Mouse (Mus musculus) T-helper 2 cell (primary cell): ENCODE data around the gene Rap2b.

Experiments used
- in situ Hi-C: fragments of 300-600 bp; cut with MboI, MseI; formaldehyde crosslinking; loops from one replicate; pipeline ENCODE4 v1.15.1; 2025; ENCODE audit warnings: high pct_unique_total_duplicates

Rap2b gene

GRCm38 (mm10) chr3:61361338-61361737 lies at the start of gene Rap2b:
Gene Rap2b, plus strand, starts transcription at chr3:61361638.
- in situ Hi-C loops = loop anchor here (10.0 to 25.0 kb wide), 3 partner anchors 299 to 827 kb away; no protein-coding TSS in a partner anchor

DNA sequence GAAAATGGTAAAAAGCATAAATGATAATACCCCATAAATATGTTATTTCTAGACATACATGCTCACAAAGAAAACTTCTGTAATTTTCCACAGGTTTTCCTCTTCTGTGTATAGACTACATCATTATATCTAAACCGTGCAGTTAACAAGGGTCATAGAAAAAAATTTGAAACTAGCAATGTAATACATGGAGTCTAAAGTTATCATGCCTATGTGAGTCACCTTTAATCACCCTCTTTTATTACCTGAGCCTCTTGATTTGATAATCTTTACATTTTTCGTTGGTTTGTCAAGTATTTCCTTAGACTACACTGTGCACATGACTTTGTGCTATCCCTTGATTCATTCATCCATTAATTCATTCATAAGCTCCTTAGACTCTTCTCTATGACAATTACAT lies 46.4 kb upstream of the Rap2b start:
- in situ Hi-C loops = no loop called here

DNA sequence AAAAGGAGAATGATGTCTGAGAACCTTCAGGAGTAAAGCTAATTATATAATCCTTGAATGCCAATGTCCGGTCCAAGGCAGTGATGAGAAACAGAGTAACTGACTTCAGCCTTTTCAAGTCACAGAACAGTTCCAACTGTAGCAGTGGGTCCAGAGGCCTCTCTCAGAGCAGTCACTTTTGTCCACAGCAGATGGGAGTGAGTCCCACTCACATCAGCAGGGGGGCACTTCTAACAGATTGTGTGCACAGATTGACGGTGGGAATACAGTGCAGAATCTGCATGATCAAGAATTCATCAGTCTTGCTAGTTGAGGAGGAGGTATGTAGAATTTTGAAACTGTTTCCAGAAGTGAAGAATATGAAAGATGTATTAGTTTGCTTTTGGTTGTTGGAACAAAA lies 41.4 kb upstream of the Rap2b start:
- in situ Hi-C loops = no loop called here

DNA sequence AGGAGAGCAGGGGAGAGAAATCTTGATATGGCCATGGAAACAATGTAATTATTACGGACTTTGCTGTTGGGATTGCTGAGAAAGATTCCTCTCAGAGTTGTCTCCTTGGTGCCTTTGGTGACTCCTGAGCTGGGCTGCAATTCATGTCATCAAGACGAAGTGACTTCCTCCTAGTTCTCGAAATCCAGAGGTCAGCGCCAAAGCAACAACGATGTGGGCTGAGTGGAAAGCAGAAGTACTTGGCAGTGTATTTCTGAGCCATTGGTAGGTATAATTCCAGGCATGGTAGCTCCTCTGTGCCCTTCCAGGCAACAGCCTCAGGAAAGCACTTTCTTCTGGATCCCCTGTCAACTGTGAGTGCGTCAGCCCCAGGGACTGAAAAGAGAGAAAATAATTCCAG lies 39.8 kb upstream of the Rap2b start:
- in situ Hi-C loops = no loop called here

DNA sequence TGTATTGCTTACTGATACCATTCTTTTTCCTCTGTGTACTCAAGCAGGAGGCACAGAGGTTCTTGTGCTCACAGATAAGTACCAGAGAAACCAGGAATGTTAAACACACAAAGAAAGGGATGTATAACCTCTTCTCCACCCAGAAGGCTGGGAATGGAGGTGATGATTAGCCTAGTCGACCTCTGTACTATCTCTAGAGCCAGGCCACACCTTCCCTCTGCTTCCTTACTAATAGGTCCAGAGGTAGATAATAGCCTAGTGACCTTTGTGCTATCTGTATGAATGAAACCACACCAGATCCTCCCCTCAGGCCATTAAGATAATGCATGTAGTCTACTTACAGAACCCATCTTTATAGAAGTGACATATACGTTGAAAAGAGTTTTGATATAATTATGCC lies 25.2 kb upstream of the Rap2b start:
- in situ Hi-C loops = no loop called here

DNA sequence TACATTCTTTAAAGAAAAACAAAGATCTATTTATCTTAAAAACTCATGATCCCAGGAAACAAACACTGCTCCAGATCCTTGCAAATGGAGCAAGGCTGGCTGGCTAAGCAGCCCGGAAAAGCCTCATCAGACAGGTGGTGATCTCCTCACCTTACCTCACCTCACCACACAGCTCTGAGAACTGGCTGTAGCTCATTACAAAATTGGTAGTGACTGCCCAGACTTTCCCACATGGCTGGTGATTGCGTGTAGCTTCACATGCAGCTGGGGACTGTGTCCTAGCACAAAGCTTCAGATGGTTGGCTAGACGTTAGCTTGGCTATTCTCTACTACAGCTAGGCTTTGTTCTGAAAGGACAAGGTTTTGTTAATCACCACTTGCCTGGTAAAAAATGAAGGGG lies 24.2 kb upstream of the Rap2b start:
- in situ Hi-C loops = no loop called here

- in situ Hi-C loops = no loop called here
These were observed 21.1 kb upstream of the Rap2b start for GRCm38 (mm10) chr3:61340321-61340720.

GRCm38 (mm10) chr3:61344031-61344430 lies 17.4 kb upstream of the Rap2b start:
- in situ Hi-C loops = no loop called here

- in situ Hi-C loops = no loop called here
These were observed 15.8 kb upstream of the Rap2b start for GRCm38 (mm10) chr3:61345636-61346035.

DNA sequence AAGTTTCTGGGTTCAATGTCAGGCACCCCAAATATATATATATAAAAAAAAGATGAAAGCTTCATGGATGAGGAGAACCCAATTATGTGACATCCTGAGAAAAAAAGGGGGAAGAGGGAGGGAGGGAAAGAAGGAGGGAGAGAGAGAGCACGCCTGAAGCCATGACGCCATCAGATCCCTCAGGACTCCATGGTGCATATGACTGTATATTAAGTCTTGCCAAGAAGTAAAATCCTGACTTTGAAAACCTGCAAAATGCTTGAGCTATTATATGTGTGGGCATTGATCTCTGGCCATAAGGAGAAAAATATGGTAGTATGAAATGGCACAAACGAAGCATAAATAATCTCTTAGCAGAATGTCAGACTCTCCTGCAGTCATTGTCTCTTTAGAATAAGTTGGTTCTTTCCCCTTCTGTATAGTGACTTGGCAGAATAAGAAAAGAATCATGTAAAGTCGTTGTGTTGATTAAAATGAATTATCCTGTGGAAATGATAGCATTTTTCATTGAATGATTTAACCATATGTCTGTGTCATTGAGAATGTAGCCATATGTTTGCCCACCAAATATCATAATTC lies 13.3 kb upstream of the Rap2b start:
- in situ Hi-C loops = no loop called here

DNA sequence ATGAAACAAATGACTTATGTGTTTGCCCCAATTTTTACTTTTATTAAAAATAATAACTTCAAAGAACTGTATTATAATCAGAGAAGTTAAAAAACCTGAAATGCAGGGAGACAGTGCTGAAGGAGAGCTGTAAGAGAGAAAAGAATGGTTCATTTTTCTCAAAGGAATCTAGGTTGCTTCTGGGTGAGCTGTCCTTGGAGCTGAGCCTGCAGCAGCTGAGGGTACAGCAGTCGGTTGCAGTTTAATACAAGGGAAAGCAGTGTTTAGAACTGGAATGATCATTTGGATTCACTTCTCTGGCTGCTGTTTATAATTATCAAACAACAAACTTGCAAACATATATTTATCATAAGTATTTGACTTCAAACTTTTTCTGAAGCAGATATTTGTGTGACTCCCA lies 12.0 kb upstream of the Rap2b start:
- in situ Hi-C loops = no loop called here

DNA sequence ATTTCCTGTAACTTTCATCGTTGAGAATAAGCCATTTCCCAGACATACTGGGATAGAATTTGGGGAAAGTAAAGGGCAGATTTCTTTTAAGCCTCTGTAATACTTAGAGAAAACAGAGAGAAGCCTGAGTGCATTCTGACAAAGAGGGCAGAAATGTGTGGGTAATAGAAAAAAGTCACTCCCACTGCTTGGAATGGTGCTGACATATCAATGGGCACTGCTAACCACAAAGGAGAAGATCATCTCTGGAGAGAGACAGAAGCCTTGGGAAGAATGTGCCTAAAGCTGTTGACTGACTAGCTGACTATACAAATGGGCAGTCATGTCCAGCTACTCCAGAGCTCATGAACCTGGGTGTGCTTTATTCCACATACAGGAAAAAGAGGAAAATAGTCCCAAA lies 6.0 kb upstream of the Rap2b start:
- in situ Hi-C loops = loop anchor here (25.0 kb wide), 2 partner anchors 293 to 568 kb away; no protein-coding TSS in a partner anchor

DNA sequence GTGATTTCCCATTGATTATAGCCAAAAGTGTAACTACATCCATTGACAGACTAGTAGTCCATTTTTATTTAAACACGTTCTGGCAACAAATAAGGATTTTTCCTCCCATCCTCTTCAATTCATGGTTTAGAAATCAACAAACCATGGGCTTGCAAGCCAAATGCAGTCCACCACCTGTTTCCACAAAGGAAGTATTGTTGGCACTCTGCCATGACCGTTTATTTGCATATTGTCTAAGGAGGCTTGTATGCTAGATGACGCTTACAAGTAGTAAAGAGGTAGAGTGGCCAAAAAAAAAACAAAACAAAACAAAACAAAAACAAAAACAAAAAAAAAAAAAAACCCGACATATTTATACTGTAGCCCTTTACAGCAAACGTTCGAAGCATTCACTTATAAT lies 3.3 kb upstream of the Rap2b start:
- in situ Hi-C loops = loop anchor here (25.0 kb wide), 2 partner anchors 296 to 571 kb away; no protein-coding TSS in a partner anchor

DNA sequence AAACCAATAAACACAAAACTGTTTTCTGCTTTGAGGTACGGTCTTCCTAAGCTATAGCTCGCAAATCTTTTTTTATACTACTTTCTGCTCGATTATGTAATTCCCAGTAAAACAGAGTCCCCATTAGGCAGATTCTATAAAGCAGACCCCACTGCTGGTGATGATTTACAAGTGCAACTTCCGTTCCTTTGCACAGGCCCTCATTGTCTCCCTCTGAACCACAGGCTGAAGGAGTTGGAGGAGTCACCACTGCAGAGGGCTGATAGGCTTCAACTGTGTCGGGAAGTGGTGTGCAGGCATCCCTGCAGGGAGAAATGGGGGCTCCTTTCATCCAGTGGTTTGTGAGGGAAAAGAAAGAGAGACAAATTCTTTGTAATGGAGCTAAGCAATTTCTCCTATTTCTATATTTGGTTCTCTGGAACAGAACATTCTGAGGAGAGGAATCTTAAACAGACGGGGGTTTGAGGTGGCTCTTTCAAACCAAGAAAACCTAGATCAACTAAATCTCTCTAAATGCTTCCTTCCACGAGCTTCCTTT lies 2.6 kb upstream of the Rap2b start:
- in situ Hi-C loops = loop anchor here (25.0 kb wide), 2 partner anchors 297 to 572 kb away; no protein-coding TSS in a partner anchor

- in situ Hi-C loops = loop anchor here (10.0 to 25.0 kb wide), 3 partner anchors 300 to 828 kb away; no protein-coding TSS in a partner anchor
These were observed 1.4 kb downstream of the Rap2b start for GRCm38 (mm10) chr3:61362821-61363160.

DNA sequence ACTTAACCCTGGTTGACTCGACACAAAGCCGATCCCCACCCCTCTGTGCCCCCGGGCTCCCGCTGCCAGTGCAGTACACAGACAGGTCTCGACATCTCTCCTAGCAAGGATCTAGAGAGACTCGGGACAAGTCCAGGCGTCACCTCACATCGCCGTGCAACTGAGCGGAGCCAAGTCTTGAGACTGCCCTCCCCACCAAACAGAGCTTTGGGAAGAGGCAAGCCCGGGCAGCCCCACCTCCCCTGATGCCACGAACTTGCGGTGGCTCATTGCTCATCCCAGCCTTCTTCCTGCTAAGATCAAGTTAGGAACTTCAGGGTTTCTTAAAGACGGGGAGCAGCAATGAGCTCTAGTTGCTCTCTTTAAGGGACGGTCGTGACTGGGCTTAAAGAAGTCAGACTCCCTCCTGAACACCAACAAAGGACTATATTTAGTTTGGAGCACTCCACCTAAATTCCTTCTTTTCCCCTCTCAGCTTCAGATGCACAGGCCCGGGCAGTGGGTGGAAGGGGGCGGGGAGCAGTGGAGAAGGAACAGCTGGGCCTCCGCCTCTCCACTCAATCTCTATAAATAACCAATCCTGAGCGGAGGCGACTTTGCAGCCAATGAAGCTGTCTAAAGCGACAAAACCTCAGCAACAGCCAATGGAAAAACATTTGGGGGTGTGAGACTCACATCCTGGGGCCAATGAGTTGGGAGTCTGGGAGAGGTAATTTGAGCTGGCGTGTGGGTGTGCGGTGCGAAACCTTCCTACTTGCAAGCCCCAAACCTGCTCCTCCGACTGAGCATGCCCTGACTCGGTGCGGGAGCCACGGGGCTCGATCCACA lies 1.9 kb downstream of the Rap2b start:
- in situ Hi-C loops = loop anchor here (10.0 to 25.0 kb wide), 3 partner anchors 301 to 829 kb away; no protein-coding TSS in a partner anchor

DNA sequence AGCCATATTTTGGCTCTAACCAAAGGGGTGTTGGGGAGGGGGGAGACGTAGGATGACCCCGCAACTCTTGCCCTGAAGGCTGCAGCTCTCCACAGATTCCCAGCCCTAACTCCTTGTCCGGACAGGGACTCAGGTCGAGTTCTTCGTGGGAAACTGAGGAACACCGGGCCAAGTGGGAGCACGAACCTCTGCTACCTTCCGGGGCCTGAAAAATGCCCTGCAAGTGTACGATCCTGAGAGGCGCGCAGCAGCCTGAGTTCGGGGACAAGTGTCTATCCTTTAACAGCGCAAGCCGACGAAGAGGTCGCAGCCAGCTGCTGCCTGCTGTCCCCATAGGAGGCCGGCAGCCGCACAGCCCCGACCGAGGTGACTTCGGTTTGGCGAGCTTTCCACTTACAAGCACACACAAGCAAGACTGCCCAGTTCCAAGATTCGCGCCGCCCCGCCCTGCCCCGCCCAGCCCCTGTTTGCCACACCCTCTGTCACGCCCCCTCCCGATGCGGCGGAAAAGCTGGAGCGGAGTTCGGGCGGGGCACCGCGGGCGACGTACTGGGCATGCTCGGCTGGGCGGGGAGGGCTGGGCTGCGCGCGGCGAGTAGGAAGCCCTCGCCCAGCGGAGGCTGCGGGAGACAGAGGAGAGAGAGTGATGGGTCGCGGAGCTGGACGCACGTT lies 2.7 kb downstream of the Rap2b start:
- in situ Hi-C loops = loop anchor here (10.0 to 25.0 kb wide), 3 partner anchors 302 to 829 kb away; no protein-coding TSS in a partner anchor

- in situ Hi-C loops = loop anchor here (10.0 to 25.0 kb wide), 3 partner anchors 302 to 830 kb away; no protein-coding TSS in a partner anchor
These were observed 3.2 kb downstream of the Rap2b start for GRCm38 (mm10) chr3:61364661-61364977.

- in situ Hi-C loops = loop anchor here (10.0 to 25.0 kb wide), 3 partner anchors 303 to 830 kb away; no protein-coding TSS in a partner anchor
These were observed 3.7 kb downstream of the Rap2b start for GRCm38 (mm10) chr3:61364978-61365778.

DNA sequence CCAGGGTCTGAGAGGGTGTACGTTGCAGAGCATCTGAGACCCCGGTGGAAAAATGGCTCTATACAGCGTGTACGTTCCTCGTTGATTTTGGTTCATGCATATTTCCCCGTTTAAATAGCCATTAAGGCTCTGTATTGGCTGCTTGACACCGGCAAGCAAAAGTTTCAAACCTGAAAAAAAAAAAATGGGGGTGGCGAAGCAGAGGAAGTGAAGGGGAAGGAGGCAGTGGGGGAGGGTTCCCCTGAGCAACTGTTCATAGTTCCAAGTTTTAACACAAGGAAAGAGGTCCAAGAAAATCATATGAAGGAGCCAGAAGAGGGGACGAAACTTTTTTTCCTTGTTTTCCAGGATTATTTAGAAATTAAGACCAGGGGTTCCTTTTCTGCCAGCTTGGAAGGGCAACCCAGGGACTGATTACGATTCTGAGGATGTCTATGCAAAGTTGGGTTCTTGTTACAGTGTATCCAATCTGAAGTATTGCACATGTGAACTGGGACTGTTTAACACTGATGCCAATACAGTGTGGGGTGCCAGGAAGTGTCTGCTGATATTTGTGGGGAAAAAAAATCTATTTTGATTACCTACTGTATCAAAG lies 4.4 kb downstream of the Rap2b start, which contains the start of gene B430305J03Rik:
Gene B430305J03Rik, minus strand, starts transcription at position 173 of the 595 bp plus-strand sequence.
- in situ Hi-C loops = loop anchor here (10.0 to 25.0 kb wide), 3 partner anchors 304 to 831 kb away; no protein-coding TSS in a partner anchor
